Mouse (Mus musculus): ENCODE results near the gene Bcan. TPM values are rescaled to one million over a fixed set of nuclear protein-coding genes. Genes with fewer than 3 reads are reported as not detected.

The Bcan gene
- polyA plus RNA-seq, 1 experiment: 0.06 TPM

- H3K79me2 ChIP-seq (ENCODE audit: control insufficient read depth, insufficient read depth): no peaks in the 10 kb centered on the region
- H3K27me3 ChIP-seq (ENCODE audit: control insufficient read depth, insufficient read depth, insufficient read length): no peaks in the 10 kb centered on the region
- H3K36me3 ChIP-seq (ENCODE audit: control insufficient read depth, insufficient read depth): no peaks in the 10 kb centered on the region
- no peak overlapping the region for H3ac ChIP-seq (ENCODE audit: control insufficient read depth, insufficient read length)
- H3K4me3 ChIP-seq: no peak overlapping the region
- peak overlapping the region; percentile 88 for H3K4me2 ChIP-seq (ENCODE audit: low read depth)
- TF ChIP-seq TCF3 (IDR thresholded peaks at IDR 0.05; ENCODE audit: insufficient read length, low read depth) (no peak), MYOD1 (IDR thresholded peaks at IDR 0.05; ENCODE audit: control insufficient read depth in 1 of 3, insufficient read length in 2 of 3, low read depth in 2 of 3) (no peak), USF1 (IDR thresholded peaks at IDR 0.05; ENCODE audit: low read depth) (no peak), REST (IDR thresholded peaks at IDR 0.05; ENCODE audit: insufficient read depth, insufficient read length) (no peak), MYOG (IDR thresholded peaks at IDR 0.05; ENCODE audit: control insufficient read depth in 1 of 3, insufficient read depth in 1 of 3, insufficient read length in 2 of 3, low read depth in 2 of 3) (no peak), POLR2AphosphoS2 (IDR thresholded peaks at IDR 0.05; ENCODE audit: insufficient read length, low read depth) (no peak), CEBPB (IDR thresholded peaks at IDR 0.05; ENCODE audit: insufficient read depth, poor library complexity, severe bottlenecking) (no peak)
Measured at GRCm38 (mm10) chr3:87958967-87959366, 41.1 kb downstream of the Bcan start.

GRCm38 (mm10) chr3:87958476-87958875 is 41.6 kb downstream of the Bcan start:
- no peak for TF ChIP-seq TCF3 (IDR thresholded peaks at IDR 0.05; ENCODE audit: insufficient read length, low read depth)
- no peak for TF ChIP-seq SRF (IDR thresholded peaks at IDR 0.05; ENCODE audit: control insufficient read depth, insufficient read length, low read depth)
- no peak for TF ChIP-seq USF1 (IDR thresholded peaks at IDR 0.05; ENCODE audit: low read depth)
- no peak for TF ChIP-seq CEBPB (IDR thresholded peaks at IDR 0.05; ENCODE audit: insufficient read depth, poor library complexity, severe bottlenecking)
- no peak for TF ChIP-seq MYOG (IDR thresholded peaks at IDR 0.05; ENCODE audit: control insufficient read depth in 1 of 3, insufficient read depth in 1 of 3, insufficient read length in 2 of 3, low read depth in 2 of 3)
- no peak for TF ChIP-seq REST (IDR thresholded peaks at IDR 0.05; ENCODE audit: insufficient read depth, insufficient read length)
- no peak for TF ChIP-seq E2F4 (IDR thresholded peaks at IDR 0.05; ENCODE audit: insufficient read depth)
- TF ChIP-seq POLR2A (IDR thresholded peaks at IDR 0.05; ENCODE audit: insufficient read length, low read depth): no peak
- no peak for TF ChIP-seq POLR2AphosphoS2 (IDR thresholded peaks at IDR 0.05; ENCODE audit: insufficient read length, low read depth)
- TF ChIP-seq TCF12 (IDR thresholded peaks at IDR 0.05; ENCODE audit: insufficient read depth, poor library complexity, severe bottlenecking): no peak
- no peak for TF ChIP-seq MYOD1 (IDR thresholded peaks at IDR 0.05; ENCODE audit: control insufficient read depth in 1 of 3, insufficient read length in 2 of 3, low read depth in 2 of 3)
- TF ChIP-seq MAX (IDR thresholded peaks at IDR 0.05; ENCODE audit: low read depth): no peak
- Histone ChIP-seq H3K27me3 (ENCODE audit: control insufficient read depth, insufficient read depth, insufficient read length) (no peaks in the 10 kb centered on the region), H3K36me3 (ENCODE audit: control insufficient read depth, insufficient read depth) (no peaks in the 10 kb centered on the region), H3K4me2 (ENCODE audit: low read depth) (no peak overlapping the region), H3K79me2 (ENCODE audit: control insufficient read depth, insufficient read depth) (no peaks in the 10 kb centered on the region), H3ac (ENCODE audit: control insufficient read depth, insufficient read length) (no peak overlapping the region), H3K4me3 (no peak overlapping the region)

GRCm38 (mm10) chr3:87958056-87958455 is 42.0 kb downstream of the Bcan start:
- H3ac ChIP-seq (ENCODE audit: control insufficient read depth, insufficient read length): no peak overlapping the region
- H3K36me3 ChIP-seq (ENCODE audit: control insufficient read depth, insufficient read depth): no peaks in the 10 kb centered on the region
- no peaks in the 10 kb centered on the region for H3K79me2 ChIP-seq (ENCODE audit: control insufficient read depth, insufficient read depth)
- TF ChIP-seq CEBPB (IDR thresholded peaks at IDR 0.05; ENCODE audit: insufficient read depth, poor library complexity, severe bottlenecking) (no peak), TCF3 (IDR thresholded peaks at IDR 0.05; ENCODE audit: insufficient read length, low read depth) (no peak), E2F4 (IDR thresholded peaks at IDR 0.05; ENCODE audit: insufficient read depth) (no peak), POLR2A (IDR thresholded peaks at IDR 0.05; ENCODE audit: insufficient read length, low read depth) (no peak), USF1 (IDR thresholded peaks at IDR 0.05; ENCODE audit: low read depth) (no peak), SRF (IDR thresholded peaks at IDR 0.05; ENCODE audit: control insufficient read depth, insufficient read length, low read depth) (no peak), MYOG (IDR thresholded peaks at IDR 0.05; ENCODE audit: control insufficient read depth in 1 of 3, insufficient read depth in 1 of 3, insufficient read length in 2 of 3, low read depth in 2 of 3) (no peak), TCF12 (IDR thresholded peaks at IDR 0.05; ENCODE audit: insufficient read depth, poor library complexity, severe bottlenecking) (no peak)
- H3K4me2 ChIP-seq (ENCODE audit: low read depth): no peak overlapping the region
- no peaks in the 10 kb centered on the region for H3K27me3 ChIP-seq (ENCODE audit: control insufficient read depth, insufficient read depth, insufficient read length)
- H3K4me3 ChIP-seq: no peak overlapping the region

- no peaks in the 10 kb centered on the region for H3K79me2 ChIP-seq (ENCODE audit: control insufficient read depth, insufficient read depth)
- H3K4me3 ChIP-seq: no peak overlapping the region
- H3K36me3 ChIP-seq (ENCODE audit: control insufficient read depth, insufficient read depth): no peaks in the 10 kb centered on the region
- no peaks in the 10 kb centered on the region for H3K27me3 ChIP-seq (ENCODE audit: control insufficient read depth, insufficient read depth, insufficient read length)
- H3K4me2 ChIP-seq (ENCODE audit: low read depth): no peak overlapping the region
- no peak overlapping the region for H3ac ChIP-seq (ENCODE audit: control insufficient read depth, insufficient read length)
- TF ChIP-seq E2F4 (IDR thresholded peaks at IDR 0.05; ENCODE audit: insufficient read depth) (no peak), USF1 (IDR thresholded peaks at IDR 0.05; ENCODE audit: low read depth) (no peak), POLR2AphosphoS2 (IDR thresholded peaks at IDR 0.05; ENCODE audit: insufficient read length, low read depth) (no peak), SRF (IDR thresholded peaks at IDR 0.05; ENCODE audit: control insufficient read depth, insufficient read length, low read depth) (no peak), MYOD1 (IDR thresholded peaks at IDR 0.05; ENCODE audit: control insufficient read depth in 1 of 3, insufficient read length in 2 of 3, low read depth in 2 of 3) (no peak), MAX (IDR thresholded peaks at IDR 0.05; ENCODE audit: low read depth) (no peak)
Measured at GRCm38 (mm10) chr3:87952440-87952839, 47.6 kb downstream of the Bcan start.

- H3K4me3 ChIP-seq: no peak overlapping the region
- H3K27me3 ChIP-seq (ENCODE audit: control insufficient read depth, insufficient read depth, insufficient read length): no peaks in the 10 kb centered on the region
- TF ChIP-seq TCF3 (IDR thresholded peaks at IDR 0.05; ENCODE audit: insufficient read length, low read depth): no peak
- no peak for TF ChIP-seq SRF (IDR thresholded peaks at IDR 0.05; ENCODE audit: control insufficient read depth, insufficient read length, low read depth)
- TF ChIP-seq USF1 (IDR thresholded peaks at IDR 0.05; ENCODE audit: low read depth): no peak
- no peak overlapping the region for H3ac ChIP-seq (ENCODE audit: control insufficient read depth, insufficient read length)
- no peak overlapping the region for H3K4me2 ChIP-seq (ENCODE audit: low read depth)
- no peaks in the 10 kb centered on the region for H3K79me2 ChIP-seq (ENCODE audit: control insufficient read depth, insufficient read depth)
- H3K36me3 ChIP-seq (ENCODE audit: control insufficient read depth, insufficient read depth): no peaks in the 10 kb centered on the region
Measured at GRCm38 (mm10) chr3:87951946-87952345, 48.1 kb downstream of the Bcan start.
